In genomic region chr6:22347132-22347902, GRCm38 (mm10) we compare ENCODE assay signal across 17 mouse cellular contexts. TPM values are rescaled to one million over a fixed set of nuclear protein-coding genes. Genes with fewer than 3 reads are reported as not detected.
A peak's percentile ranks its signal among the peaks of the same experiment; 100 is the strongest.
DNase-seq lines count a peak whose midpoint lies in the region; ATAC-seq lines count a peak whose summit lies in the region.
"Had no signal": no experiment of that assay in that cellular context is flagged by ENCODE, and none has a peak within 500 bp of the region (broad histone marks: within the 10 kb centered on the region; RNA-seq: fewer than 3 reads in every experiment).

No protein-coding gene starts in this region.

- H3K9ac ChIP-seq in kidney, embryonic 14.5 days (ENCODE audit: low read depth, low read length) = no peak overlapping the region
- H3K9ac ChIP-seq: midbrain, embryonic 13.5 days; neural tube, embryonic 12.5 days had no signal

- H3K27ac ChIP-seq in kidney, embryonic 14.5 days (ENCODE audit: low read depth, low read length) = no peak overlapping the region
- H3K27ac ChIP-seq: hindbrain, embryonic 10.5 days; midbrain, embryonic 13.5 days; neural tube, embryonic 12.5 days had no signal

- no peaks in the 10 kb centered on the region for H3K36me3 ChIP-seq in kidney, embryonic 14.5 days (ENCODE audit: control insufficient read depth, insufficient read depth, low read length)
- H3K36me3 ChIP-seq: hindbrain, embryonic 10.5 days; midbrain, embryonic 13.5 days; neural tube, embryonic 12.5 days had no signal

- H3K27me3 ChIP-seq in kidney, embryonic 14.5 days (ENCODE audit: control insufficient read depth, insufficient read depth, low read length) = no peaks in the 10 kb centered on the region
- H3K27me3 ChIP-seq: midbrain, embryonic 13.5 days; neural tube, embryonic 12.5 days had no signal

- no peak overlapping the region for H3K4me2 ChIP-seq in kidney, embryonic 14.5 days (replicated peaks; ENCODE audit: low read depth, low read length)
- H3K4me2 ChIP-seq: midbrain, embryonic 13.5 days; neural tube, embryonic 12.5 days had no signal

- no peak for DNase-seq in kidney, postnatal 10 days
- DNase-seq in ES-CJ7 (ENCODE audit: low read depth, low spot score) = peak; percentile 21
- no peak for DNase-seq in gastrocnemius, adult 18-20 months (ENCODE audit: low spot score)
- no peak for DNase-seq in adrenal gland, postnatal 4 days (ENCODE audit: low spot score in 2 of 2)
- no peak for DNase-seq in c-Kit-positive CD71-positive TER-119-positive erythroid progenitor cells, embryonic 14.5 days (ENCODE audit: low spot score)
- DNase-seq: adrenal gland, adult 8-10 months; cerebellum, adult 11-12 months; kidney, adult 8-10 months; lung, adult 18-20 months; right cerebral cortex, postnatal 25 days had no signal

- H3K4me1 ChIP-seq in kidney, embryonic 14.5 days (ENCODE audit: control insufficient read depth, insufficient read depth, low read length) = peaks cover 18% of the 10 kb centered on the region; the same call in 1 of the 2 replicates
- H3K4me1 ChIP-seq: neural tube, embryonic 12.5 days had no signal

- 0 out of 2 replicates have a peak, but pooled peaks have one; percentile 20 for ATAC-seq in kidney, embryonic 14.5 days (ENCODE audit: low FRiP score, low TSS enrichment)
- ATAC-seq in common myeloid progenitor, adult 5-6 weeks (replicated peaks; ENCODE audit: low read depth, poor library complexity, severe bottlenecking) = peak; percentile 79
- peak; percentile 74 for ATAC-seq in megakaryocyte, adult 5-6 weeks (ENCODE audit: poor library complexity, severe bottlenecking)
- ATAC-seq: midbrain, embryonic 13.5 days had no signal

- no peaks in the 10 kb centered on the region for H3K9me3 ChIP-seq in kidney, embryonic 14.5 days (ENCODE audit: control insufficient read depth, low read length)
- H3K9me3 ChIP-seq: hindbrain, embryonic 10.5 days; midbrain, embryonic 13.5 days; neural tube, embryonic 12.5 days had no signal

- 56% methylated on average over 8 of the region's 8 CpGs for WGBS in kidney, embryonic 14.5 days

- H3K4me3 ChIP-seq in kidney, embryonic 14.5 days (ENCODE audit: low read length) = no peak overlapping the region
- H3K4me3 ChIP-seq: hindbrain, embryonic 10.5 days; midbrain, embryonic 13.5 days; neural tube, embryonic 12.5 days had no signal

RNA-seq across cellular contexts. Expression of gene Fam3c, which starts 8.7 kb away (rescaled TPM):
- 44.7 and 61.8 TPM in 2 replicates for polyA plus RNA-seq in kidney, embryonic 14.5 days (2014; fragmentation: Nextera tagmentation; extraction: Ambion mirVana)
- 56.1 and 60.3 TPM in 2 replicates for total RNA-seq in common myeloid progenitor, adult 5-6 weeks (2017)
- 11.6 and 16.4 TPM in 2 replicates for total RNA-seq in megakaryocyte, adult 5-6 weeks (2015)
- 27.0 and 34.0 TPM in 2 replicates for total RNA-seq in megakaryocyte, adult 5-6 weeks (2017)
- total RNA-seq in gastrocnemius, adult 18-20 months (2021) = 10 to 100 TPM; 21.5 to 22.8 TPM
- total RNA-seq in adrenal gland, postnatal 4 days (2021) = 10 to 100 TPM; 59.4 to 63.4 TPM

RNA-seq across cellular contexts. Expression of gene Wnt16, which starts 59.3 kb away (rescaled TPM):
- polyA plus RNA-seq in kidney, embryonic 14.5 days (2014; fragmentation: Nextera tagmentation; extraction: Ambion mirVana) = 1.0 and 1.2 TPM in 2 replicates
- not detected in 2 replicates for total RNA-seq in common myeloid progenitor, adult 5-6 weeks (2017)
- not detected in 2 replicates for total RNA-seq in megakaryocyte, adult 5-6 weeks (2015)
- not detected in 2 replicates for total RNA-seq in megakaryocyte, adult 5-6 weeks (2017)
- 1 to 10 TPM in 1 of 2 experiments, under 1 TPM in 1; 0.64 to 4.7 TPM for total RNA-seq in gastrocnemius, adult 18-20 months (2021)
- under 1 TPM; 0.37 to 0.92 TPM for total RNA-seq in adrenal gland, postnatal 4 days (2021)
- total RNA-seq: MEL had no signal
- polyA plus RNA-seq: midbrain, embryonic 13.5 days had no signal

Comparison
In these comparisons a context has a peak if more than half of its experiments do, and no peak if none do; other contexts are left out.
1. ATAC-seq: peak in every context shown above with its lines; median percentile 79 in common myeloid progenitor, adult 5-6 weeks; 74 in megakaryocyte, adult 5-6 weeks; 20 in kidney, embryonic 14.5 days.